ENCODE assay signal across 8 mouse cellular contexts in the genomic region with DNA sequence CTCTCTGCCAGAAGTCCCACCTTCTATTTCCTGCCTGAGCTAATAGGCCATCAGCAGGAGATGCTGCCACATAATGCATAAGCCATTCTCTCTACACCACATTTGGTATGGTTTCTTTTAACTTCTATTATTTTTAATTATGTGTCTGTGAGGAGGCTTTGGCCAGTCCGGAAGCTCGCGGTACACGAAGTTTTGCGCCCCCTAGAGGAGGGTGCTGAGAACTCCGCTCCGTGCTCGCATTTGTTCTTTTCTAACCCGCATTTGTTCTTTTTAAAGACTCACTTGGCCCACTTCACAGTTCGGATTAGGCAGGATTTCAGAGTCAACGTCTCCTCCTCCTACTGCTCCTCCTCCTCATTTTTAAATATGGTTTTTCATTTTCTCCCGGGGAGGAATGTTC. TPM values are rescaled to one million over a fixed set of nuclear protein-coding genes. Genes with fewer than 3 reads are reported as not detected.
A peak's percentile ranks its signal among the peaks of the same experiment; 100 is the strongest.
DNase-seq lines count a peak whose midpoint lies in the region; ATAC-seq lines count a peak whose summit lies in the region.

No protein-coding gene starts in this region.

- WGBS in lung, embryonic 16.5 days: 31% methylated on average over 12 of the region's 12 CpGs

- no peaks in the 10 kb centered on the region for H3K9me3 ChIP-seq in lung, embryonic 16.5 days (ENCODE audit: control insufficient read depth, low read length)

- H3K27ac ChIP-seq in lung, embryonic 16.5 days (ENCODE audit: low read length): no peak overlapping the region

- peaks cover 5% of the 10 kb centered on the region; the same call in 1 of the 2 replicates for H3K4me1 ChIP-seq in lung, embryonic 16.5 days (replicated peaks; ENCODE audit: control insufficient read depth, insufficient read depth, low read length)

- no peak overlapping the region for H3K9ac ChIP-seq in lung, embryonic 16.5 days (ENCODE audit: low read length)

- H3K27me3 ChIP-seq in lung, embryonic 16.5 days (ENCODE audit: control insufficient read depth, insufficient read depth, low read depth, low read length): no peaks in the 10 kb centered on the region

- no peaks in the 10 kb centered on the region for H3K36me3 ChIP-seq in lung, embryonic 16.5 days (ENCODE audit: control insufficient read depth, insufficient read depth, low read length)

- peak overlapping the region; percentile 13 for H3K4me2 ChIP-seq in lung, embryonic 16.5 days (ENCODE audit: low read depth, low read length)

- ATAC-seq in lung, embryonic 16.5 days (ENCODE audit: low read depth): no peak

- no peak overlapping the region for H3K4me3 ChIP-seq in lung, embryonic 16.5 days (ENCODE audit: low read length)

- peak; percentile 14 for DNase-seq in thymus, postnatal 14 days
- DNase-seq in thymus, adult 18-20 months: no peak
- DNase-seq in cerebellum, postnatal 25 days: peak; percentile 29 to 64
- DNase-seq in gastrocnemius, postnatal 4 days (ENCODE audit: low spot score in 2 of 2): peak; percentile 31 to 54
- peak; percentile 54 to 70 for DNase-seq in layer of hippocampus, postnatal 25 days (ENCODE audit: extremely low spot score in 1 of 2, low spot score in 1 of 2)
- peak; percentile 63 for DNase-seq in right cerebral cortex, postnatal 25 days
- no peak for DNase-seq in Muller cell, postnatal 12 days (ENCODE audit: inconsistent ontology term)

RNA-seq across cellular contexts. Expression of a gene that starts 56.5 kb away (rescaled TPM):
- 1 to 10 TPM; 4.3 to 5.4 TPM for total RNA-seq in gastrocnemius, postnatal 4 days (2021)
- 1 to 10 TPM; 8.4 to 9.6 TPM for total RNA-seq in layer of hippocampus, postnatal 25 days (2021)
- 13.8 and 14.0 TPM in 2 replicates for polyA plus RNA-seq in lung, embryonic 16.5 days (2015; fragmentation: Nextera tagmentation; extraction: Ambion mirVana)

Comparison
In these comparisons a context has a peak if more than half of its experiments do, and no peak if none do; other contexts are left out.
1. DNase-seq: peak in thymus, postnatal 14 days (single experiment), cerebellum, postnatal 25 days (2 of 2), gastrocnemius, postnatal 4 days (2 of 2), layer of hippocampus, postnatal 25 days (2 of 2) and right cerebral cortex, postnatal 25 days (single experiment); none in thymus, adult 18-20 months (0 of 2) and Muller cell, postnatal 12 days (single experiment).